Mouse (Mus musculus): Measurements from ENCODE around the gene Pfkfb4. TPM values are rescaled to one million over a fixed set of nuclear protein-coding genes. Genes with fewer than 3 reads are reported as not detected.

Pfkfb4 gene
- total RNA-seq, 4 experiments from 2014 or later, result 21.5 to 37.8 (median 35.0) TPM

- DNase-seq (ENCODE audit: low spot score in 2 of 2), result no peak
Measured at GRCm38 (mm10) chr9:109031686-109032085, 40.1 kb downstream of the Pfkfb4 start.

GRCm38 (mm10) chr9:109032435-109032834, 40.9 kb downstream of the Pfkfb4 start:
- DNase-seq (ENCODE audit: low spot score in 2 of 2), result no peak

- DNase-seq (ENCODE audit: low spot score in 2 of 2), result peak; percentile 57 to 67
Measured at GRCm38 (mm10) chr9:109038086-109038895, 46.7 kb downstream of the Pfkfb4 start, which contains the start of gene Shisa5. Shisa5 (plus strand) TSS chr9:109038565.

- DNase-seq (ENCODE audit: low spot score in 2 of 2), result peak; percentile 41 to 55
Measured at GRCm38 (mm10) chr9:109038901-109039364, 47.4 kb downstream of the Pfkfb4 start.

- no peak for DNase-seq (ENCODE audit: low spot score in 2 of 2)
Measured at GRCm38 (mm10) chr9:109039681-109040080, 48.1 kb downstream of the Pfkfb4 start.

- no peak for DNase-seq (ENCODE audit: low spot score in 2 of 2)
Measured at GRCm38 (mm10) chr9:109040216-109040615, 48.6 kb downstream of the Pfkfb4 start.

- no peak for DNase-seq (ENCODE audit: low spot score in 2 of 2)
Measured at GRCm38 (mm10) chr9:109040906-109041305, 49.3 kb downstream of the Pfkfb4 start.

- DNase-seq (ENCODE audit: low spot score in 2 of 2), result no peak
Measured at GRCm38 (mm10) chr9:109041351-109041750, 49.8 kb downstream of the Pfkfb4 start.

- peak in 1 of 2 experiments; percentile 38 for DNase-seq (ENCODE audit: low spot score in 2 of 2)
Measured at GRCm38 (mm10) chr9:109046306-109046705, 54.7 kb downstream of the Pfkfb4 start.

GRCm38 (mm10) chr9:109049316-109049715, 57.7 kb downstream of the Pfkfb4 start:
- no peak for DNase-seq (ENCODE audit: low spot score in 2 of 2)

GRCm38 (mm10) chr9:109049996-109050673, 58.6 kb downstream of the Pfkfb4 start:
- DNase-seq (ENCODE audit: low spot score in 2 of 2), result no peak

- no peak for DNase-seq (ENCODE audit: low spot score in 2 of 2)
Measured at GRCm38 (mm10) chr9:109050674-109050997, 59.1 kb downstream of the Pfkfb4 start.

- DNase-seq (ENCODE audit: low spot score in 2 of 2), result no peak
Measured at GRCm38 (mm10) chr9:109051011-109051501, 59.5 kb downstream of the Pfkfb4 start.

GRCm38 (mm10) chr9:109051651-109052489, 60.3 kb downstream of the Pfkfb4 start:
- DNase-seq (ENCODE audit: low spot score in 2 of 2), result no peak

GRCm38 (mm10) chr9:109052490-109053260, 61.1 kb downstream of the Pfkfb4 start:
- no peak for DNase-seq (ENCODE audit: low spot score in 2 of 2)

GRCm38 (mm10) chr9:109053366-109053765, 61.8 kb downstream of the Pfkfb4 start:
- no peak for DNase-seq (ENCODE audit: low spot score in 2 of 2)

- DNase-seq (ENCODE audit: low spot score in 2 of 2), result no peak
Measured at GRCm38 (mm10) chr9:109053851-109054250, 62.3 kb downstream of the Pfkfb4 start.

- peak in 1 of 2 experiments; percentile 39 for DNase-seq (ENCODE audit: low spot score in 2 of 2)
Measured at GRCm38 (mm10) chr9:109054712-109055111, 63.1 kb downstream of the Pfkfb4 start.

- DNase-seq (ENCODE audit: low spot score in 2 of 2), result no peak
Measured at GRCm38 (mm10) chr9:109055271-109056030, 63.9 kb downstream of the Pfkfb4 start.

Data from gastrocnemius, adult 8-10 months (tissue).